Mouse (Mus musculus) heart, postnatal 14 days (tissue): ENCODE data around the gene Gm42674. TPM values are rescaled to one million over a fixed set of nuclear protein-coding genes. Genes with fewer than 3 reads are reported as not detected.
A peak's percentile ranks its signal among the peaks of the same experiment; 100 is the strongest.

Source experiments
- DNase-seq, 2 experiments: peaks; one replicate each; pipeline ENCODE4 v3.0.0; 2021 to 2022
- intact Hi-C: fragments of 180-260 bp; cut with DNase I; formaldehyde crosslinking; loops from one replicate; pipeline ENCODE4 v1.15.1; 2025
- long read RNA-seq, 2 experiments: library from polyadenylated mRNA; stranded (forward); transcript quantifications; one replicate each; pipeline ENCODE4 v2.0.0; 2021
- total RNA-seq, 2 experiments: library from RNA; stranded (reverse); gene quantifications; 2 replicates each; pipeline ENCODE4 v1.2.3; 2021

The Gm42674 gene
- not detected for total RNA-seq
- long read RNA-seq, experiment 1, result 0 reads
- long read RNA-seq, experiment 2, result 0 reads

DNA sequence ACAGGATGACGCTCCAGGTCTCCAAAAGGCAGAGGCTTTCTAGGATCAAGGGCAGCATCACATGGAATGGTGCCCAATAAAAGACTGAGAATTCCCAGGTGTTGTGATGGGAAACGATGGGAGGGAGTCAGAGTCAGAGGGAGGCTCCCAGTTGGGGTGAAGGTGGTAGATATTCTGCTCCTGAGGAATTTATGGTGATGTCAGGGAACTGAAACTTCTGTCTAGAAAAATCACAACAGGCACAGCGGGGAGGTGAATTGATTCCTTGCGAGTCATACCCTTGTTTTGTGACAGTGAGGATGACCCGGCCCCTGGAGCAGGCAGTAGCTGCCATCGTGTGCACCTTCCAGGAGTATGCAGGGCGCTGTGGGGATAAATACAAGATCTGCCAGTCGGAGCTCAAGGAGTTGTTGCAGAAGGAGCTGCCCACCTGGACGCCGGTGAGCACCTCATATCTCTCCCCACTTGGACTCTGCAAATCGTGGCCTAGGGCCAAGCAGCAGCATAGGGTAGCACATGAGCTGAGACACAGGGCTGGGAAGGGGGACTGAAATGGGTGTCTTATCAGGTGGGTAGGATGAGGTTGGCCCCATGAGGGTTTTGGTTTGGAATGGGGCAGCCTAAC is at the start of gene Gm42674:
TSS of gene Gm42674 (plus strand) at position 419 of the 625 bp plus-strand sequence.
- intact Hi-C loops, result no loop called here

DNA sequence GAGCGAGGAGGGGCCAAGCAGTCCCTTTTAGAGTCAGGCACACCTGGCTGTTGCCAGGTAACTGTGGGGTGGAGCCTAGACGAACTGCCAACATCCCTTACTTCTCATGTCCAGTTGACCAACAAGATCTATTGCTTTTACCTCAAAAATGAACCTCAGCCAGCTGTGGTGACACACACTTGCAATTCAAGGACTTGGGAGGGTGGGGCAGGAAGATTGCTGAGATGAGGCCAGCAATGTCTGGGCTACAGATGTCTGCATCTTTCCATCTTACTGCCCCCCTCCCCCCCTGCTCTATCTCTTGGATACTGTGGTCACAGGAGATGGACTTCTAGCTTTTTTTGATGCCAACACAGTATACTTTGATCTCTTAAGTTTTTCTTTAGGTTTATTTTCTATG is 49.5 kb upstream of the Gm42674 start:
- intact Hi-C loops, result no loop called here
- no peak for DNase-seq

More for the DNA sequence above, at the start of gene Gm42674:
- DNase-seq, result no peak

GRCm38 (mm10) chr3:90555954-90556353 is 45.8 kb upstream of the Gm42674 start:
- intact Hi-C loops, result no loop called here
- DNase-seq, result peak in 1 of 2 experiments; percentile 44

GRCm38 (mm10) chr3:90560008-90560628 is 41.6 kb upstream of the Gm42674 start, which contains the start of gene S100a3:
S100a3 (plus strand) TSS chr3:90560578.
- intact Hi-C loops, result no loop called here

GRCm38 (mm10) chr3:90574691-90575090 is 27.0 kb upstream of the Gm42674 start:
- peak; percentile 27 to 49 for DNase-seq
- intact Hi-C loops, result no loop called here

More at GRCm38 (mm10) chr3:90560008-90560628, 41.6 kb upstream of the Gm42674 start, which contains the start of gene S100a3:
- DNase-seq, result no peak

DNA sequence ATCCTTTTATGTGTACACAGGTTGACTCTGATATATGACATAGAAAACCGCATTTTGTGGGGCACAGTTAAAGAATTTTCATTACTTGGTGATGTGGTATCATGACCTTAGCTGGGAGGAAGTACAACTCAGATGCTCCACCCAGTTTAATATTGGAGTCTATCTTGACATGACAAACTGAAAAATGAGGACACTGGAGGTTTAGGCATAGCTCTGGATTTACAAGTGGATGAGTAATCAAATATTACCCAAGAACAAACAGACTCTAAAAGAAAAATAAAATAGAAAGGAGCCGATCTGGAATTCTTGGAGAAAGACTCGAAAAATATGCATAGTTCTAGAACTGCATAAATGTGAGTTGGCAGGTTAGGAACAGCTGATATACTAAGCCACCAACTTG is 26.4 kb upstream of the Gm42674 start:
- intact Hi-C loops, result no loop called here

DNA sequence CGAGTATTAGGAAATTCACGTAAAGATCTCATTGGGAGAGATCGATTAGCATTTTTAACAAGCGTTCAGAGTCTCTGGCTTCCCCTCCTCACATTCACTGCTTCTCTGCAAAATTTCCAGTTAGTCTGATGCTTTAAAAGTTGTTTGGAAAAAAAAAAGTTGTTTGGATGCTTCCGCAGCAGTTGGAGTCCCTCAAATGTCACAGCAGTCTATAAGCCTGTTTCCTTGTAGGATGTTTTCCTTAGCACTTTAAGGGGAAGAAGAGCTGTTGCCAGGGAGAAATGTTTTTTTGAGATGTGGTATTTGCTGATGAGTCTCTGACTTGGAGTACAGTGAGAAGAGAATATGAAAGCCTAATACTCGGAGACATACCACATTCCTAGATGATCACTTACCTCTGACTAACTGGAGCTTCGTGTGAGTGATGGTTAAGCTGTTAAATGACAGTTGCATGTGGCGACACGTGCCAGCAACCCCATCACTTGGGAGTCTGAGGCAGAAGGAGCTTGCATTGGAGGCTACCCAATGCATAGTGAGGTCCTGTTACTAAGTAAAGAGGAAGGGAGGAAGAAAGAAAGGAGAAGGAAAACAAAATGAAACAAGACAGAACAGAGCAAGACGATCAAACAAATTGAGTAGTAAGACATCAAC is 25.2 kb upstream of the Gm42674 start:
- no peak for DNase-seq
- intact Hi-C loops, result no loop called here

More for the DNA sequence above, 26.4 kb upstream of the Gm42674 start:
- no peak for DNase-seq

GRCm38 (mm10) chr3:90579433-90579832 is 22.3 kb upstream of the Gm42674 start:
- DNase-seq, result no peak
- intact Hi-C loops, result no loop called here

DNA sequence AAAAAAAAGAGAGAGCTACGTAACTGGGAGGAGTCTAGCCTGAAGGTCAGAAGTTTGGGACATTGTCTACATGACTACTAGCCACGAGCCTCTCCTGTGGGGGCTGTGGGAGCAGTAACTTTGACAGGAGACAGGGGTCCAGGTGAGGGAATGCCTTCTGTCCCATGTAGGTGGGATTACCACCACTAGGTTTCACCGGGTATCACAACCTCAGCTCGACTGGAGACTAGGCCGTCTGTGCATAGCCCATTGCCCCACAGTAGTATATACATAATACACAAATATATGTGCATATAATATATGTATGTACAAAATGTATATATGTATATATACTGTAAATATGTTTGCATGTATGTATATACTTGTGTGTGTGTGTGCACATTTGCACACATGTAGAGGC is 20.6 kb upstream of the Gm42674 start:
- intact Hi-C loops, result loop anchor here (5.0 kb wide), 1 partner anchor 39 kb away; no protein-coding TSS in a partner anchor
- no peak for DNase-seq

GRCm38 (mm10) chr3:90582156-90582555 is 19.5 kb upstream of the Gm42674 start:
- intact Hi-C loops, result loop anchor here (5.0 kb wide), 1 partner anchor 40 kb away; no protein-coding TSS in a partner anchor
- no peak for DNase-seq

GRCm38 (mm10) chr3:90582556-90582955 is 19.1 kb upstream of the Gm42674 start:
- intact Hi-C loops, result loop anchor here (5.0 kb wide), 1 partner anchor 40 kb away; no protein-coding TSS in a partner anchor
- no peak for DNase-seq

- intact Hi-C loops, result loop anchor here (2.0 to 5.0 kb wide), 2 partner anchors 42 to 59 kb away; no protein-coding TSS in a partner anchor
Observed at GRCm38 (mm10) chr3:90583893-90584292, 17.8 kb upstream of the Gm42674 start.

GRCm38 (mm10) chr3:90585595-90585994 is 16.1 kb upstream of the Gm42674 start:
- peak; percentile 68 to 77 for DNase-seq
- intact Hi-C loops, result loop anchor here (2.0 to 5.0 kb wide), 2 partner anchors 61 to 67 kb away; partner anchors contain the start of gene S100a7a

More at GRCm38 (mm10) chr3:90583893-90584292, 17.8 kb upstream of the Gm42674 start:
- DNase-seq, result peak; percentile 36 to 47

DNA sequence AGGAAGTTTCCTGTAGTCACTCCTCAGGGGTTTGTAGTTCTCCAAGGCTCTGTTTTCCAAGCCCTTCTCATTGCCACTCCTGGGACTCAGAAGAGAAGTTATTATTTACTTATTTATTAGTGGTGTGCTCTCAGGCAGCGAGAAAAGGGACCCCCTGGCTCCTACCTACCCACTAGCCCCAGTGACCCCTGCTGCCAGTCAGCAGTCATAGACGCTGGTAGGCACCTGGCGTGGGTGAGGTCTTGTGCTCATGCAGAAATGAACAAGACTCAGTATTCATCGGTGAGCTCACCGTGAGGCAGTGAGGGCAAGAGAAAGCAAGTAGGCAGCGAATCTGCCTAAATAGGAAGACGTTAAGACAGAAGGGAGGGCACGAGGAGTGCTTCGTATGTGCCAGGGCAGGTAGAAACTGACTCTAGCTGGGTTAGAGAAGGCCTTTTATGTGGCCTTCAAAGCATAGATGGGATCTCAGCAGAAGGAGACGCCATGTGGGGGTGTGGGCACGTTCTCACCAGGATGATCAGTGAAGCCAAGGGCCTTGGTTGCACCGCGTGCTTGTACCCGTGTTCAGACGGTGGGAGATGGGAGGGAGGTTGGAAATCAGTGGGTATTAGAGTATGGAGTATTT is 15.6 kb upstream of the Gm42674 start:
- DNase-seq, result no peak
- intact Hi-C loops, result loop anchor here (1.0 to 5.0 kb wide), 2 partner anchors 28 to 66 kb away; partner anchors contain the start of gene S100a7a

DNA sequence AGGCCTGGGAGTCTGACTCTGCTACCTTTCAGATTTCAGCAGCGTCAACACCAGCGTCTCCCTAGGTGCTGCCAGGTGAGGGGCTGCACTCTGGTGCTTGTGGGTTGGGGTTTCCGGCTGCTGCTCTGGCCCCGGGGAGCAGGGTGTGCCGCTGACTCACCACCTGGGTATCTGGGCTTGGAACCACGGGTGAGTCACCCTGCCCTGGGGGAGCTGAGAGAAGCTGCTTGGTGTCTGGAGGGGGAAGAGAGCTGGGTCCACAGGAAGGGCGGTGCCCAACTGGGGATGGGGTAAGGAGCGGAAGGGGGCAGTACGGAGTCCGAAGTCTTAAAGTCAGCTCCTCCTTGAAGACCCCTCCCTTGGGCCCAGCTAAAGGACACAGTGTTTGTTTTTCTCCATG is 14.8 kb upstream of the Gm42674 start:
- intact Hi-C loops, result loop anchor here (1.0 to 5.0 kb wide), 2 partner anchors 27 to 65 kb away; partner anchors contain the start of gene S100a7a

DNA sequence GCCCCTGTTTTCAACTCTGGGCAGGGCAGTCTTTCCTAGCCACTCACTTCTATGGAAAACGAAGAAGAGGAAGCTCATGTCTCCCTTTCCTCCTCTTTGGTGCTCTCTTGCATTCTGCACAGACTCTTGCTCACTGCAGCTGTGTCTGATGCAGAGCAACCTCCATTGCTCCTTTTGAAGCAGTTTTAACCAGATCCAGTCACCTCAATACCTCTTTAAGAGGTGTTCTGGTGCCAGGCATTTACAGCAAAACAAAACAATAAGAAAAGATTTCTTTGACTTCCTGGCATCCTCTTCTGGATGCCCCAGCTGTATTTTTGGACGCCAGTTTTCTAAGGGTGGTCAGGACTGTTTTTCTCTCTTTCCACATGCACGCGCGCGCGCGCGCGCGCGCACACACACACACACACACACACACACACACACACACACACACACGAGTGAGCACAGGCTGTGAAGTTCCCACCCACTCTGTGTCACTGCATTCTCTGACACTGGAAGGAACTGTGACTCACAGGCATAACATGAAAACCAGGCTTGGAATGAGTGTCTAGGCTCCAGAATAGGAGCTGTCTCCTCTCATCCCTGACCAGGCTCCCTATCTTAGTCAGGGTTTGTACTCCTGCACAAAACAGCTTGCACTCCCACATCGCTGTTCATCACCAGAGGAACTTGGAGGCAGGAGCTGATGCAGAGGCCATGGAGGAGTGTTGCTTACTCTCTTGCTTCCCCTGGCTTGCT is 14.2 kb upstream of the Gm42674 start:
- DNase-seq, result peak in 1 of 2 experiments; percentile 16
- intact Hi-C loops, result loop anchor here (5.0 kb wide), 1 partner anchor 65 kb away; the partner anchor contains the start of gene S100a7a

More for the DNA sequence above, 14.8 kb upstream of the Gm42674 start:
- peak; percentile 67 to 73 for DNase-seq

- no peak for DNase-seq
- intact Hi-C loops, result loop anchor here (5.0 kb wide), 1 partner anchor 63 kb away; the partner anchor contains the start of gene S100a7a
Observed at GRCm38 (mm10) chr3:90589390-90589789, 12.3 kb upstream of the Gm42674 start.

DNA sequence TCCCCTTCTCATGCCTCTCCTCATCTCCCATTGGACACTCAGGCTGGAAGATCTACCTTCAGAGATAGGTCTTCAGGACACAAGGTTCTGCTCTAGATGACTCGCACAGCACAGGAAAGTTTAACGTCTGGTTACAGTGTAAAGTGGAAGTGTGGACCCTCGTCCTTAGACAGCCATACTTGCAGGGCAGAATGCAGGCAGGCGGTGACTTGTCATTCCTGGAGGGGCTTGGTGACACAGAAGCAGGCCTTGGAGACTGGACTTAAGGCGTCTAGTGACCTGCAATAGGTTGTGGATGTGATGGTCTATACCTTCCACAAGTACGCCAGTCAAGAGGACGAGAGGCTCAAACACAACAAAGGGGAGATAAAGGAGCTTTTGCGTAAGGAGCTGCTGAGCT is 11.8 kb upstream of the Gm42674 start, which contains the start of gene S100a2:
TSS of gene S100a2 (plus strand) at position 301 of the 400 bp plus-strand sequence.
- intact Hi-C loops, result loop anchor here (5.0 kb wide), 1 partner anchor 62 kb away; the partner anchor contains the start of gene S100a7a
- no peak for DNase-seq

DNA sequence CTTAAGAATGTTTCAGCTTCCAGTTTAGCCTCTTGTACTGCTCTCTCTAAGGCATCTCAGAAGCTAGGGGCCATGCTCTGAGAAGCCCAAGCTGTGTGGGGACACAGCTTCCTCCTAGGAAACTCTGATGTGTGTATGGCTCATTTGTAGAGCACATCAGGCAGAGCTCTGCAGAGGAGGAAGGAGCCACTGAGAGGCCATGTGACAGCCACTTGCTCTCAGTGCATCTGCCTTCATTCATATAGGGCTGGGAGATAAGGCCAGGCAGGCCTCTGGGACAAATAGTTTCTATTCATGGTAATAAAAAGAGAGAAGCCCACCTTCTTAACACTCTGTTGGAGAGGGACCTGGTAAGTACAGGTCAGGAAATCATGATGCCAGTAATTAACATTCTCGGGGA is 7.2 kb upstream of the Gm42674 start:
- intact Hi-C loops, result no loop called here
- no peak for DNase-seq
